Mouse (Mus musculus) thymus, adult 2 months (tissue): ENCODE data around the gene Pdcl2.

Source experiments
- CTCF ChIP-seq: fragments of 200-500 bp; IDR thresholded peaks from 2 replicates; pipeline ENCODE4 v1.5.1; 2012; ENCODE audit warnings: mild to moderate bottlenecking, control low read depth, low read length, moderate library complexity, borderline replicate concordance; ENCODE audit not compliant: control insufficient read depth, poor library complexity, insufficient read depth; ENCODE audit errors: extremely low read depth
- POLR2A ChIP-seq: fragments of 200-500 bp; IDR thresholded peaks from 2 replicates; pipeline ENCODE4 v1.6.1; 2012; ENCODE audit warnings: mild to moderate bottlenecking, low read length, control low read depth, moderate library complexity; ENCODE audit not compliant: control insufficient read depth, poor library complexity, insufficient read depth; ENCODE audit errors: extremely low read depth

DNA sequence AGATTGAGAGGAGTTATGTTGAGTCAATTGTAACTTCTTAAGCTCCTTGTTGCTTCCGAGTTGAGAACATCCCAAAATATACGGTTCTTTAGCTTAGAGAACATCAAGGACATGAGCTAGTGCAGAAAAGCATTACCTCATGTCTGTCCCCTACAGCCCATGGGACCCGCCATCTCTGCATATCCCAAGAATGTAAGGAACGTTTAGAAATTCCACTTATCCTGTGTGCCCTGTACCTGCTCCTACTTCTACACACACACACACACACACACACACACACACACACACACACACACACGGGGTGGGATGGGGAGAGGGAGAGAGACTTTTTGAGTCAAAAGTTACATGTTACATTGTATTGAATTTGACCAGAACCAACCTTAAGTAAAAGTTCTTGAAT is 20.6 kb upstream of the Pdcl2 start:
- TF ChIP-seq POLR2A (no peak), CTCF (no peak)
